Mouse (Mus musculus) kidney, postnatal 4 days (tissue): Measurements from ENCODE around the gene Arrb2.
"Not testable (repeated sequence)": the region's sequence is repeated elsewhere in the genome, so short reads cannot be mapped to it uniquely, and the experiment has no call there.

Experiments
- DNase-seq, 2 experiments: peaks; one replicate each; pipeline ENCODE4 v3.0.0; 2021; ENCODE audit warnings: mixed read lengths in 2 of 2

Arrb2 gene

GRCm38 (mm10) chr11:70446756-70447155, 14.3 kb downstream of the Arrb2 start:
- DNase-seq, result peak; percentile 17 to 41

- no peak for DNase-seq
These were observed 14.9 kb downstream of the Arrb2 start for GRCm38 (mm10) chr11:70447373-70447772.

- no peak for DNase-seq
These were observed 18.5 kb downstream of the Arrb2 start for GRCm38 (mm10) chr11:70450926-70451325.

- DNase-seq, result peak; percentile 97 to 99
These were observed 19.5 kb downstream of the Arrb2 start, which contains the start of gene Med11 for GRCm38 (mm10) chr11:70451797-70452498. Gene Med11, plus strand, starts transcription at chr11:70451919.

DNA sequence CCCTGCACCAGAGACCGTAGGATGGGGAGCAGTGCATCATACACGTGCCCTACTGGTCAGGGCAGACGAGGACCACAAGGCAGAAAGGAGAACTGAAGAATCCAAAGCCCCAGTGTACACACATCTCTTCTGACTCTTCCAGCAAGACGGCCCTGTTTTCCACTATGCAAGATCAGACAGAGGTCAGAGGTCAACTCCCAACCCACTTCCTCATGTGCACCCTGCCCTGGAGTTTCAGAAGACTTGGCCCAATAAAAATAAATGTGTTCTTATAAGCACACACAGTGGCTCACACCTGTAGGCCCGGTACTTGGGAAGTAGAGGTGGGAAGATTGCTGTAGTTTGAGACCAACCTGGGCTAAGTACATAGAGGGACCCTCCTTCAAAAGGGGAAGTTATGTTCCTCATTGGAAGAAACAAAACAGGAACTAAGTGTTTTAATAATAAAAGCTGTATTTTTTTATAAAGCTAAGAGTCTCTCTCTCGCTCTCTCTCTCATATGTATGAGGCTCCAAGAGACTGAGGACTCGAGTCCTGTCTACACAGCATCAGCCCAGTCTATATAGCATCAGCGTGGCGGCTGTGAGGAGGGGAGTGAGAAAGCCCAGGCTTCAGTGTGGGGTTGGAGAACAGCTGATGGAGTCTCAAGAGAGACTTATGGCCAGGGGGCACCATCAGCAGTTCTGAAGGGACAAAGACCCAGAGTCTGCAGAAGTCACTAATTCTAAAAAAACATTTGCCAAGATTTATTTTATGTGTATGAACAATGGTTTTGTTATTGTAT, 21.0 kb downstream of the Arrb2 start:
- no peak for DNase-seq

GRCm38 (mm10) chr11:70458688-70459600, 26.5 kb downstream of the Arrb2 start, which contains the start of gene Zmynd15:
Gene Zmynd15, plus strand, starts transcription at chr11:70459433.
- no peak for DNase-seq

DNA sequence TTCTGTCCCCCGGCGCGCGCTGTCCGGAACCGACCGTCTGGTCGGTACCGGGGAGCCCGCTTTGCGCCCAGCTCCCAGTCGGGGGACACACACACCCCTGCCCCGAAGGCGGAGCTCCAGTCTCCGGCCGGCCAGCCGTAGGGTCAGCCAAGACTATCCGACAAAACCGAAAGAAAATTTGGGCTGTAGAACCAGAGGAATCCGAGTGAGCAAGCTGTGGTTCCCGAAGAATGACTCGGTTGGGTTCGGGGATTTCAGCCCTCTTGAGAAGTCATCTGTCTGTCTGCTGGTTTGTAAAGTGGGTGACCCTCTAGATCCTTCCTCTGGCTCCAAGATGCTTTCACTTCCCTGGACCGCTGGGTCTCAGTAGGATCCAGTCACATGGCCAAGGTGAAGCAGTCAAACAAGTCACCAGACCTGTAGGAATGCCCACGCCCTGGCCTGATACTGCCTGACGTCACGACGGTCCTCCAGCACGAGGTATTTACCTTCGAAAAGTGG, 27.2 kb downstream of the Arrb2 start, which contains the start of gene Cxcl16:
Gene Cxcl16, minus strand, starts transcription at position 384 of the 501 bp plus-strand sequence.
- peak; percentile 61 to 73 for DNase-seq

DNA sequence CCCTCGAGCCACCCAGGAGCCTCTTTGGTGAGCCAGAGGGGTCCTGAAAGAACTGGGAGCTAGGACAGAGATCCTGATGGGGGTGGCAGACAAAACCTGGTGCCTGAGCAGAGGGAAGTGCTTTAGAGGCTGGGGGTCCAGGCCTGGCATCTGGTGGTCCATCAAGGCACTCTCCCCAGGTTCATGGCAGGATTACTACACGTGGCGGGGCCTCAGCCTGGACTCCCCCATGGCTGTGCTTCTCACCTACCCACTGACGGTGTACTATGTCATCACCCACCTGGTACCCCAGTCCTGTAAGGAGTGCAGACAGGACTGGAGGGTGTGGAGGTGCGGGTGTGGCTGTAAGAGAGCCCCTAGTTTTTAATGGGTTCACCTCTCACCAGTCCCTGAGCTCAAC, 31.5 kb downstream of the Arrb2 start:
- DNase-seq, result no peak

GRCm38 (mm10) chr11:70465211-70465610, 32.8 kb downstream of the Arrb2 start:
- DNase-seq, result no peak

GRCm38 (mm10) chr11:70465824-70466223, 33.4 kb downstream of the Arrb2 start:
- peak; percentile 70 to 73 for DNase-seq

GRCm38 (mm10) chr11:70467902-70468619, 35.6 kb downstream of the Arrb2 start:
- DNase-seq, result no peak

DNA sequence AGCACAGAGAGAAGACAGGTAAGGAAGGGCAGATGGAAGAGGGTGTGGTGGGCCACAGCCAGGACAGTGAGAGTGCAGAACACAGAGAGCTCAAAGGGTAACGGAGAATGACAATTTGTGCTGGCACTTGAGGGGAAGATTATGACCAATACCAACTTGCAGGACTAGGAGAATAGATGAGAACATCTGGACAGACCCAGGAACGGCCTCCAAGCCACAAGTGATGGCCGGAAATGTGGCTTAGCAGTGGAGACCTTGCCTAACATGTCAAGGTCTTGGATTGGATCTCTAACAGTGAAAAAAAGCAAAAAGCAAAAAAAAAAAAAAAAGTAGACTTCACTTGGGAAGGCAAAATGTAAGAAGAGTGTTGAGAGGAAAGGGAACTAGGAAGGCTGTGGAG, 37.3 kb downstream of the Arrb2 start:
- DNase-seq, result no peak

DNA sequence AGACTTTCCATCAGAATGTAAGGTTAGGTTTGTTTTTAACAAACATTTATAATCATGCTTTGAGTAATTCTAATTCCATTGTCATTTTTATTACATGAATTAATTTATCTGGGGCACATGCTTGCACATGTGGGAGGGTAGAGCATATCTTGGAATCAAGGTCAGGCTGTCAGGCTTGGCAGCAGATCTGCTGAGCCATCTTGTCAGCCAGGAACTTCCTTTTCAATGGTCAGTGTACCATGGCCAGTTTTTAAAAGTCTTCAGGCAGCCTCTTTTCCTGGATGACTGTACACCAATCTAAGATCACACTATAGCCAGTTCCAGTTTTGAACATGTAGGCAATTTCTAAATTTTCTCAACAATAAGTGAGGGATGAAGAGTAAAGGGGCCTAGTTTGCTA, 40.3 kb downstream of the Arrb2 start:
- DNase-seq, result no peak

DNA sequence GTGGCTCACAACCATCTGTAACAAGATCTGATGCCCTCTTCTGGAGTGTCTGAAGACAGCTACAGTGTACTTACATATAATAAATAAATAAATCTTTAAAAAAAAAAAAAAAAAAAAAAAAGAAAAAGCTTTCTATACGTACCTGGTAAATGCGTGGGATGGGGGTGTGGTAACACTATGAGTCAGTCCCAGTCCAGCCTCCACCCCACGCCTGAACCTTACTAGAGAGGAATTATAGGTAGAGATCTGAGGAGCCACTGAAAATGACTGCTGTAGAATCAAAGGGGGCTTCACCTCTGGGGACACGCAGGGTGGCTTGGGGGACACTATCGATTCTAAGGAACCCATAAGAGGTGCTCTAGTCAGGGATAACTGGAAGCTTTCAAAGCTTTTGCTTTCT, 40.9 kb downstream of the Arrb2 start:
- DNase-seq, result not testable (repeated sequence)

DNA sequence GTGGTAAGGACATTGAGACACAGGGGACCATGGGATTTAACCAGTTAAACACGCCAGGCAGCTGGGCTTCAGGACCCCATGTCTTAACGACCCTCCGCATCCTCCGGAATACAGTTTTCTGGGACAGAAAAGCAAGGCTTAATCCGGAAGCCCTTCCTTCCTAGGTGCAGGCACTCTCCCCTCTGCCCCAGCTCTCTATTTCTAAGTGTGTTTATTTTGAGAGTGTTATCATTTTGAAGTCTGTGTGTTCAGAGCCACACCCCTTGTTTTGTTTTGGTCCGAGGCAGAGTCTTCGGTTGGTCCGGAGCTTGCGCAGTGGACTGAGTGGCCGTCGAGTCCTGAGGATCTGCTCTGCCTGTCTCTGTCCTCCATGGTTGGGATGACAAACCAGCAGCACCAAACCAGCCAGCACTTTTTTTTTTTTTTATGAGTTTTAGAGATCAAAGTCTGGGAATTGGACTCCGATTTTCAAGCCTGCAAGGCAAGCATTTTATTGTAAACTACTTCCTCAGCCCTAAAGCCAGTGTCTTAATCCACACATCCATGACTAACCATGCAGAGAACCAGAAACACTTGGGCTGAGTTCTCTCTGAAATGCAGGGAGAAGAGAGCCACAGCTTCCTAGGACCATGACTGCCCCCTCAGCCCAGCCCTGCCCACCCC, 42.6 kb downstream of the Arrb2 start:
- peak in 1 of 2 experiments; percentile 42 for DNase-seq

- peak; percentile 33 to 54 for DNase-seq
These were observed 53.1 kb downstream of the Arrb2 start for GRCm38 (mm10) chr11:70485498-70485897.

DNA sequence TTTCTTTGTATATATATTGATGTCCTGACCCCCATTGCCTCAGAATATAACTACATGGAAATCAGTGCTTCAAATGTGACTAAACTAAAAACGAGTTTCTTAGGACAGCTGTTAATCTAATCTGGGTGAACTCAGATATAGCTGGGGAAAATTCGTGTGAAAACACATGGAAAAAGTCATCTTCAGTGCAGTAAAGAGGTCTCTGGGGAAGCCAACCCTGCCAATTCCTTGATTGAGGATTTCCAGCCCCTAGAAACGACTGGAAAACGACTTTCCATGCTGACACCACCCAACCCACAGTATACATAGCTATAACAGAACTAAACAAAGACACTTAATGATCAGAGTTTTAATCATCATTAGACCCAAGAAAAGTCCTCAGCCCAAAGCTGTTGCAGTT, 55.4 kb downstream of the Arrb2 start:
- peak in 1 of 2 experiments; percentile 24 for DNase-seq

DNA sequence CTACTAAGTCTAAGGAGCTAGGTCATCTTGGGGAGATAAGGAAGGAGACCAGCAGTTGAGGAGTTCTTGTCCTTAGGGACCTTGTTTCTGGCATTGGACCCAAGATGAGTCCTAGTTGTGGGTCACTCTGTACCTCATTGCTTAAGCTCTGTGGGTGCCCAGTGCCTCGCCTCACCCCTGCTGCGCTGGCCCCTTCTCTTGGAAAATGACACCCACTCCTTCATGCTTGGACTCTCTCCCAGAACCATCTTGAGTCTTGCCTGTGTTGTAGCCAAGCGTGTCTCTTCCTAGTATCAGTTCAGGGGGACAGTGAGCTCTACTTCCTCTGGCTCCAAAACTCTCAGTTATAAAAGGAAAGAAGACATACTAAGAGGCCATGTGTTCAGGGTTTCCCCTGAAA, 56.7 kb downstream of the Arrb2 start:
- no peak for DNase-seq

DNA sequence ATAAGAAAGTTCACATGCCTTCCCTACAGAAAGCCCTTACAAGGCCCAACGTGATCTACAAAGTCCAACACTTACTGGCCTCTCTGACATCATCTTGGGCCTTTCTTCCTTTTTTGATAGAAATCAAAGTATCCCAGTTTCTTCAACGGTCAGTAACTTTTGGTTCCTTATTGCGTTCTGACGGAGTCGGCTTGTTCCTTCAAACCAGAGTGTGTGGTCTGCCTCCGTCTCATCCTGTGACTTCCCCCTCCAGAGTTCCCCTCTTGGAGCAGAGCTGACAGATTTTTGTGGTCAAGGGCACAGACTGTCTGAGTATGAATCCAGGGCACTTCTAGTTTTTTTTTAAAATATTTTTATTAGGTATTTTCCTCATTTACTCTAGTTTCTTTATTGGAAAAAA, 57.2 kb downstream of the Arrb2 start:
- no peak for DNase-seq
